Mouse (Mus musculus) gastrocnemius, adult 18-20 months (tissue): Measurements from ENCODE around the gene H2-Q10. TPM values are rescaled to one million over a fixed set of nuclear protein-coding genes. Genes with fewer than 3 reads are reported as not detected.
A peak's percentile ranks its signal among the peaks of the same experiment; 100 is the strongest.
"Not testable (repeated sequence)": the region's sequence is repeated elsewhere in the genome, so short reads cannot be mapped to it uniquely, and the experiment has no call there.

ENCODE experiments used
- DNase-seq: peaks from one replicate; pipeline ENCODE4 v3.0.0; 2021; ENCODE audit warnings: low spot score
- total RNA-seq, 2 experiments: library from RNA; stranded (reverse); gene quantifications; 2 replicates each; pipeline ENCODE4 v1.2.3; 2021

The H2-Q10 gene
- total RNA-seq, 2 experiments from 2014 or later: 0.39 to 1.2 TPM

- not testable (repeated sequence) for DNase-seq
These were observed 25.4 kb upstream of the H2-Q10 start for GRCm38 (mm10) chr17:35444510-35444909.

DNA sequence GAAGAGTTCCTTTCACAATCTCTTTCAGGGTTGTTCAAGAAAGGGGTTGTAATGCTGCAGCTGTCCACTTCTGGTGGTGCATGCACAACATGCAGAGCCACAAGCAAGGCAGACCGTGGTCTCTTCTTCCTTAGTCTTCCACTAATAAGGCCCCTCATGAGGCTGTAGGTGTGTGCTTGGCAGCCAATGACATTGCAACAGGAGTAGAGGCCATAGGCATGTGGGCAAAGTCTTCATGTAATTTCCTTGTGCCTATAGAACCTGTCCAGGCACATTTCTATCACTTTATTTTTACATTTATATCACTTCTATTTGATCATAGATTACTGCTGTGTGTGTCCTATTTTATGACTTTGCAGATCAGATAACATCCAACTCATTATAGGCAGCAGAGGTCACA lies 11.6 kb upstream of the H2-Q10 start:
- DNase-seq: not testable (repeated sequence)

DNA sequence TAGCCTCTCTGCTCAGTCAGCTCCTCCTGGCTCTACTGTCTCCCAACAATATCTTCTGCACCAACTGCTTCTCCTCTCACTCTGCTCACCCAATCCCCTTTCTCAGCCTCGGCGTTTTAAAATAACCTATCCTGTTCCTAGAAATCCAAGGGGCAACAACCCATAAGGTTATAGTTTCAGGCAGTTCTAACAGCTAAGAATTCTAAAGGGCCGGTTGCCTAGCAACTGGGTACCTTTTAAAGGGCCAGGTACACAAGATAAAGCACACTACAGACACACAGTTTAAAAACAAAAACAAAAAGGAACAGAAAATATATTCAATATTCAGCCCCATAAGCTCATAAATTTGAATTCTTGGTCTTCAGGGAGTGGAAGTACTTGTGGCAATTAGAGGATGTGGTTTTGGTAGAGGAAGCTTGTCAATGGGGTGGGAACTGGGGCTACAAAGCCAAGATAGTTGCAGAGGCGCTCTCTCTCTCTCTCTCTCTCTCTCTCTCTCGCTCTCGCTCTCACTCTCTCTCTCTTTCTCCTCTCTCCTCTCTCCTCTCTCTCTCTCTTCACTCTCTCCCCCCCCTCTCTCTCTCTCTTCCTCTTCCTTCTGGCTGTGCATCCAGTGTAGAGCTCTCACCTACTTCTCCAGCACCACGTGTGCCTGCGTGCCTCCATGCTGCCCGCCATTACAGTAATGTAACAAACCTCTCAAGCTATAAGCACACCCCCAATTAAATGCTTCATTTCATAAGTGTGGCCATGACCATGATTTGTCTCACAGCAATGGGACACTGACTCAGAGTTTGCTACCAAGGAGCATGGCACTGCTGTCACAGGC lies 9.2 kb upstream of the H2-Q10 start:
- DNase-seq: not testable (repeated sequence)

DNA sequence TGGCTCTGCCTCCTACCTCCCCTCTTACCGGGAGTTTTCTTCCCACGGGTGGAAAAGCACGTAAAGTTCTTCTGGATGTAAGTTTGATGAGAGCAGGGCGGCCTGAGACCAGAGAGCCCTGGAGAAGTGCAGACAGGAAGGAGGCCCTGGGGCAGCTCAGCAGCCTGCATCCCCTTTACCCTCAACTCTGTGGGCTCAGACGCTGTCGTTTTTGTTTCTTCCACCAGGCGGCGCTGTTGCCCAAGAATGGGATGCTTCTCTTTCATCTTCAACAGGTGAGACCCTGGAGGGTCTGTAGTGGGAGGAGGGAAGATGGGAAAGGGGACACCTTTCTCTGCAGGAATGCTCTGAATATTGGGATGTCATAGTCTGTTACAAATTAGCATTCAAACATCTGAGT lies 4.2 kb upstream of the H2-Q10 start:
- not testable (repeated sequence) for DNase-seq

GRCm38 (mm10) chr17:35468936-35469335 lies 953 bp upstream of the H2-Q10 start:
- not testable (repeated sequence) for DNase-seq

DNA sequence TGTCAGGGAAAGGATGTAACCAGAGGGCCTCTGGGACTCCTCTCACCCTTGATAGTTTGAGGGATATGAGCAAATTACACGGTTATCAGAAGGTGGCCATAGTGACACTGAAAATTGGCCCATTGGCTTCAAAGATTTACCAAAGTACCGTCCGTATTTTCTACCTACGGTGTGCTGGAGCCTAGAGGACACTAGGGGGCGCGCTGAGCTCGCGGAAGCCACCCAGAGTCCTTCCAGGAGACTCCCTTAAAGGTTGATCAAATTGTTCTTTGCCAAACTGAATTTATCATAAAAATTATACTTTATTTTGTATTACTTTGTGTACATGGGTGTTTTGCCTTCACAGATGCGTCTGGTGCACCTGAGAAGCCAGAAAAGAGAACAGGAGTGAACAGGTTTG lies 14.2 kb downstream of the H2-Q10 start:
- DNase-seq: peak; percentile 45

GRCm38 (mm10) chr17:35485702-35486101 lies 15.8 kb downstream of the H2-Q10 start:
- no peak for DNase-seq

DNA sequence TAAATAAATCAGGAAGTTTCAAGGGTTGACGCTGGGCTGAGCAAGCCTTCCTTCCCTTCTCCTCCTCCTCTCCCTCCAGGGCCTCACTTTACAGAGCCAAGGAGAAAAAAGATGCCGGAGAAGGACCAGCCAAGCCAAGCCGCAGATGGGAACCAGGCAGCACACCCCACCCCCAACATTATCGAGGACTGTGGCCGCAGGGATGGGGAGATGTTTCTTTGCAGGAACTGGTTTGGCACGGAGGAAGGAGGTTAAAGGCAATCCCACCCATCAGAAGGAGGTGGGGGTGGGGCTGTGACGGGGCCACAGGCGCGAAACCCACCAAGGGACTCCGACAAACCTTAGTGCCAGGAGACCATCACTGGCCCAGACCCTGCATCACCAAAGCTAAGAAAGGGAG lies 16.8 kb downstream of the H2-Q10 start:
- no peak for DNase-seq

DNA sequence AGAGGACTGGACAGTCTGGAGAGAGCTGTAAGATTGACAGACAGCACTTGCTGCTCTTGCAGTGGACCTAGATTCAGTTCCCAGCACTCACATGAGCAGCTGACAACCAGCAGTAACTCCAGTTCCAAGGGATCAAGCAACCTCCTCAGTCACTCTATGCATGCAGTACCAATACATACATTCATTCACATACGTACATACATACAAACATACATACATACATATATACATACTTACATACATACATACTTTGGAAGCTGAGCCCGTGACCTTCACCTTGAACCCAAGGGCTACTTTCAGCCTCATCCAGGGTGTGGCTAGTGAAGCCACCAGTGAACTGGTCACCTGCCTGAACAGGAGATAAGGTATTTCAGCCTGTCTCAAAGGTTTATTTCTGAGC lies 18.2 kb downstream of the H2-Q10 start:
- DNase-seq: no peak

DNA sequence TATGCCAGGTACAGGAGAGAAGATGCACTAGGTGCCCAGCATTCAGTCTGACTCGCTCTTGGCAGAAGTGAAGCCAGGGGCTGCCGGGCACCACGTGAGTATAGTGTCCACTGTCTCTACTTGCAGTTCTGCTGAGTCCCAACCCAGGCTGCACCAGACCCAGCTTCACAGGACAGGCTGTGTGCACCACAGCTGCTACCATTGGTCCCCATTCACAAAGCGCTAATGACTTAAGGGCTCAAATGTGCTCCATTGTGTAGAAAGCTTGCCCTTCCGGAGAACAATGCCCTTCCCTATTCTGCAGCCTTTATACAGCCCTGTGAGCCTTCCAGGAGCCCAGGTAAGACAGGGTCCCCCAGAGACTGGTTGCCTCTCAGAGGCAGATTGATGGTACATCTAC lies 20.4 kb downstream of the H2-Q10 start:
- no peak for DNase-seq

DNA sequence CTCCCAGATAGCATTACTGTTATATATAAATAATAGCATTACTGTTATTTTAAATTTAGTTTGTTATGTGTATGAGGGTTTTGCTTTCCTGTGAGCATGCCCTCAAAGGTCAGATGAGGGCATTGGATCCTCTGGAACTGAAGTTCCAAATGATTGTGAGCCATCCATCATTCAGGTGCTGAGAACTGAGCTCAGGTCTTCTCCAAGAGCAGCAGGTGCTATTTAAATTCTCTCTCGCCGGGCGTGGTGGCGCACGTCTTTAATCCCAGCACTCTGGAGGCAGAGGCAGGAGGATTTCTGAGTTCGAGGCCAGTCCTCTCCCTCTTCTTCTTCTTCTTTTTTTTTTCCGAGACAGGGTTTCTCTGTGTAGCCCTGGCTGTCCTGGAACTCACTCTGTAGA lies 27.2 kb downstream of the H2-Q10 start:
- DNase-seq: no peak

GRCm38 (mm10) chr17:35502226-35502625 lies 32.3 kb downstream of the H2-Q10 start:
- DNase-seq: no peak

- DNase-seq: no peak
These were observed 32.9 kb downstream of the H2-Q10 start for GRCm38 (mm10) chr17:35502762-35503161.

DNA sequence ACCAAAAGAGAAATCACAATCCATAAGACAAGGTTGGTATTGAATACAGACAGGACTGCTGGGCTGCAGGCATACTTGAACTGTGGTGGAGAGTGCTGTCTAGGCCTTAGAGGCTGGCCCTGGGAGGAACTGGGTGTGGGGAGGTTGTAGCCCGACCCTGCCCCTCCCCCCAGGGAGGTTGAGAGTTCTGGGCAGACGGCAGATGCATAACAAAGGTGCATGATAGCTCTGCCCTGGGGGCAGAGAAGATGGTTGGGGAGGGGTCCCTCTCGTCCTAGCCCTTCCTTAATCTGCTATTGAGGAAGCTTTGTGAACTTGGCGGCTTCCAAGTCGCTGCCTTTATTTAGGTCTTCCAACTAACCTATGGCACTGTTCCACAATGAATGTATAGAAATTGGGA lies 34.0 kb downstream of the H2-Q10 start:
- no peak for DNase-seq

- DNase-seq: no peak
These were observed 35.0 kb downstream of the H2-Q10 start for GRCm38 (mm10) chr17:35504628-35505481.

- DNase-seq: no peak
These were observed 35.9 kb downstream of the H2-Q10 start, which contains the start of gene Pou5f1 for GRCm38 (mm10) chr17:35505776-35506175. Gene Pou5f1, plus strand, starts transcription at chr17:35506018.

GRCm38 (mm10) chr17:35506881-35507280 lies 37.0 kb downstream of the H2-Q10 start:
- DNase-seq: no peak

DNA sequence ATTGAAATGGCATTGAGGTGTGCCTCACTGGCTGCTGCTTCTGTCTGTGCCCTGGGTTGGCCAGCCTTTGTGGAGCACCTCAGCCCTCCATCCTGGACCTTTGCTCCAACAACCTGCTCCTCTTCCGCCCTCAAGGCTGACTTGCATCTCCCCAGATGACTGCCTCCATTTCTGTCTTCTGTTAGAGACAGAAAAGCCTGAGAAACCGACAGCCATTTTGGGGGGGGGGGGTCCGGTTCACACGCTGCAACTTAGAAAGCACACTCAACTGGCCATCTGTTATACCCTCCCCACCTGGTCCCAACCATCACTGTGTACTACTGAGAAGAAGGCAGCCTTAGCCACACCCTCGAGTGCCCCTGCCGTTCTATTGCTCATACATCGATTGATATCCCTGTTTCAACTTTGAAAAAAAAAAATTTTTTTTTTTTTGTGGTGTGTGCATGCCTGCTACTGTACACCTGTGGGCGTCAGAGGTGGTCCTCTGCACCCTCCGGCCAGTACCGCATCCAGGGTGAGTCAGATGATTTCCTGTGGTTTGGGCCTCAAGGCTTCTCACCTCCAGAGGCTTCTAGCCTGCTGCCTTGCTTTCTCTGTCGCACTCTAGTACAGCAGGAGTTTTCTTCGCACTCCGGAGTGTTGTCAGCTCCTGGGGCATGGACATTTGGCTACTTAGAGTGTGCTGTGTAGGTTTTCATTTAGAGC lies 37.8 kb downstream of the H2-Q10 start:
- DNase-seq: no peak

DNA sequence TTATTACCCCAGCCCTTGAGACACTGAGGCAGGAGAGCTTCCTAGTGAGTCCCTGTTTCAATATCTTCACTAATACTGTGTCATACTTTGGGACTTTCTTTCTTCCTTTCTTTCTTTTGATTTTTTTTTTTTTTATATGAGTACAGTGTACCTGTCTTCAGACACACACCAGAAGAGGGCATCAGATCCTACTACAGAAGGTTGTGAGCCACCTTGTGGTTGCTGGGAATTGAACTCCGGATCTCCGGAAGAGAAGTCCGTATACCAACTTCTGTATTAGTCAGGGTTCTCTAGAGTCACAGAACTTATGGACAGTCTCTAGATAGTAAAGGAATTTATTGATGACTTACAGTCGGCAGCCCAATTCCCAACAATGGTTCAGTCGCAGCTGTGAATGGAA lies 38.4 kb downstream of the H2-Q10 start:
- DNase-seq: not testable (repeated sequence)

DNA sequence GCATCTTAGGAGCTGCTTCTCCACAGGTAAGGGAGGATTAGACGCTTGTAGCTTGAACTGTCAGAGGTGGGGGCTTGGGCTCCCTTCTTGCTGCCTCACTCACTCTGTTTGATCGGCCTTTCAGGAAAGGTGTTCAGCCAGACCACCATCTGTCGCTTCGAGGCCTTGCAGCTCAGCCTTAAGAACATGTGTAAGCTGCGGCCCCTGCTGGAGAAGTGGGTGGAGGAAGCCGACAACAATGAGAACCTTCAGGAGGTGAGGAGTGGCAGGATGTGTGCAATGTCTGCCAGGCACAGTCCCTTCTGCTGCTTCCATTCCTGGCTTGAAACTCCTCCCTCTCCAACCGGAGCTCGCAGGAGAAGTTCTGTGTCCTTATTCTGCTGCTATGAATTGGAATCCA lies 39.4 kb downstream of the H2-Q10 start:
- DNase-seq: no peak

GRCm38 (mm10) chr17:35512916-35513626 lies 43.2 kb downstream of the H2-Q10 start:
- DNase-seq: no peak
